Mouse (Mus musculus) forebrain, postnatal 0 days (tissue): ENCODE results near the gene Kank2. TPM values are rescaled to one million over a fixed set of nuclear protein-coding genes. Genes with fewer than 3 reads are reported as not detected.

Experiments
- ATAC-seq: fragments of 200-750 bp; cut with Nextera tagmentation; 2 replicates; pipeline ENCODE4 v1.8.0; 2017; ENCODE audit warnings: mild to moderate bottlenecking, moderate library complexity
- DNase-seq: peaks from one replicate; pipeline ENCODE4 v3.0.0-alpha.2; 2015
- H3K27ac ChIP-seq: fragments of 300-500 bp; sonication (generic); 2 replicates; pipeline ENCODE4 v1.5.1; 2014; ENCODE audit warnings: low read depth, mild to moderate bottlenecking, antibody characterized with exemption, low read length, moderate library complexity, mixed read lengths
- H3K27me3 ChIP-seq: fragments of 300-500 bp; sonication (generic); 2 replicates; pipeline ENCODE4 v1.6.1; 2014; ENCODE audit warnings: mild to moderate bottlenecking, low read length, mixed read lengths; ENCODE audit not compliant: insufficient read depth
- H3K36me3 ChIP-seq: fragments of 300-500 bp; sonication (generic); 2 replicates; pipeline ENCODE4 v1.6.1; 2014; ENCODE audit warnings: mild to moderate bottlenecking, moderate library complexity; ENCODE audit not compliant: insufficient read depth
- H3K4me1 ChIP-seq: fragments of 300-500 bp; sonication (generic); 2 replicates; pipeline ENCODE4 v1.6.1; 2014; ENCODE audit warnings: antibody characterized with exemption; ENCODE audit not compliant: insufficient read depth
- H3K4me2 ChIP-seq: fragments of 300-500 bp; sonication (generic); 2 replicates; pipeline ENCODE4 v1.6.1; 2014; ENCODE audit warnings: low read depth, mild to moderate bottlenecking, moderate library complexity
- H3K4me3 ChIP-seq: fragments of 300-500 bp; sonication (generic); 2 replicates; pipeline ENCODE4 v1.5.1; 2014; ENCODE audit warnings: low read depth, low read length, mixed read lengths
- H3K9ac ChIP-seq: fragments of 300-500 bp; sonication (generic); 2 replicates; pipeline ENCODE4 v1.6.1; 2014; ENCODE audit warnings: mild to moderate bottlenecking
- H3K9me3 ChIP-seq: fragments of 300-500 bp; sonication (generic); 2 replicates; pipeline ENCODE4 v1.6.1; 2016; ENCODE audit warnings: low read length
- CTCF ChIP-seq: sonication (generic); IDR thresholded peaks from 2 replicates; pipeline ENCODE4 v1.5.1; 2016; ENCODE audit warnings: antibody characterized with exemption, control low read depth, low read depth
- WGBS: fragments of 180-500 bp; shearing (Covaris S2); extraction: QIAGEN DNeasy Blood & Tissue Kit; methylation state at CpG from one replicate; pipeline ENCODE4 v1.1.7; 2014; 5-methylcytosine and 5-hydroxymethylcytosine counted together
- polyA plus RNA-seq: library from polyadenylated mRNA; unstranded; fragments of >200 nt; fragmentation: Nextera tagmentation; extraction: Ambion mirVana; gene quantifications from 2 replicates; pipeline ENCODE4 v1.2.1, GENCODE M21; 2015
- total RNA-seq: library from RNA; depleted of rRNA; stranded (reverse); fragments of >200 nt; gene quantifications from 2 replicates; pipeline ENCODE4 v1.2.3, GENCODE M21; 2014

Gene Kank2
- total and polyA plus RNA-seq, 2 experiments from 2014 or later = 2.3 to 12.4 TPM

- peaks cover 89% of the 10 kb centered on the region for H3K36me3 ChIP-seq
- no peaks in the 10 kb centered on the region for H3K4me1 ChIP-seq
- no peak overlapping the region for H3K4me3 ChIP-seq
- H3K4me2 ChIP-seq = no peak overlapping the region
- 95% methylated on average over 10 of the region's 10 CpGs for WGBS
- H3K27me3 ChIP-seq = no peaks in the 10 kb centered on the region
- H3K9ac ChIP-seq = no peak overlapping the region
- DNase-seq (no peak), ATAC-seq (no peak)
- no peaks in the 10 kb centered on the region for H3K9me3 ChIP-seq
- no peak for TF ChIP-seq CTCF
- no peak overlapping the region for H3K27ac ChIP-seq
Measured at GRCm38 (mm10) chr9:21737188-21737587, 61.4 kb downstream of the Kank2 start.

GRCm38 (mm10) chr9:21736580-21736979, 62.0 kb downstream of the Kank2 start:
- 74% methylated on average over 3 of the region's 3 CpGs for WGBS
- H3K9me3 ChIP-seq = no peaks in the 10 kb centered on the region
- no peak overlapping the region for H3K4me3 ChIP-seq
- H3K9ac ChIP-seq = no peak overlapping the region
- DNase-seq = no peak
- no peaks in the 10 kb centered on the region for H3K4me1 ChIP-seq
- H3K36me3 ChIP-seq = peaks cover 86% of the 10 kb centered on the region
- H3K27me3 ChIP-seq = no peaks in the 10 kb centered on the region
- no peak for TF ChIP-seq CTCF
- ATAC-seq = no peak
- H3K27ac ChIP-seq = no peak overlapping the region
- H3K4me2 ChIP-seq = no peak overlapping the region

GRCm38 (mm10) chr9:21735126-21735525, 63.4 kb downstream of the Kank2 start:
- H3K27me3 ChIP-seq = no peaks in the 10 kb centered on the region
- H3K9me3 ChIP-seq = no peaks in the 10 kb centered on the region
- no peak overlapping the region for H3K9ac ChIP-seq
- no peaks in the 10 kb centered on the region for H3K4me1 ChIP-seq
- no peak for ATAC-seq
- no peak for TF ChIP-seq CTCF
- DNase-seq = no peak
- H3K4me3 ChIP-seq = no peak overlapping the region
- no peak overlapping the region for H3K27ac ChIP-seq
- H3K36me3 ChIP-seq = peaks cover 79% of the 10 kb centered on the region
- no peak overlapping the region for H3K4me2 ChIP-seq
- 91% methylated on average over 14 of the region's 14 CpGs for WGBS

- 94% methylated on average over 7 of the region's 7 CpGs for WGBS
- H3K4me3 ChIP-seq = no peak overlapping the region
- no peak for TF ChIP-seq CTCF
- H3K9me3 ChIP-seq = no peaks in the 10 kb centered on the region
- no peak overlapping the region for H3K27ac ChIP-seq
- ATAC-seq (no peak), DNase-seq (no peak)
- H3K4me1 ChIP-seq = no peaks in the 10 kb centered on the region
- H3K27me3 ChIP-seq = no peaks in the 10 kb centered on the region
- H3K9ac ChIP-seq = no peak overlapping the region
- H3K4me2 ChIP-seq = no peak overlapping the region
- H3K36me3 ChIP-seq = peaks cover 68% of the 10 kb centered on the region
Measured at GRCm38 (mm10) chr9:21733989-21734388, 64.6 kb downstream of the Kank2 start.

GRCm38 (mm10) chr9:21733446-21733845, 65.1 kb downstream of the Kank2 start:
- Histone ChIP-seq H3K9ac (no peak overlapping the region), H3K9me3 (no peaks in the 10 kb centered on the region), H3K27ac (no peak overlapping the region), H3K4me1 (no peaks in the 10 kb centered on the region), H3K4me2 (no peak overlapping the region), H3K4me3 (no peak overlapping the region), H3K36me3 (peaks cover 62% of the 10 kb centered on the region), H3K27me3 (no peaks in the 10 kb centered on the region)
- no peak for DNase-seq
- 81% methylated on average over 17 of the region's 17 CpGs for WGBS
- ATAC-seq = no peak
- TF ChIP-seq CTCF = no peak

- Histone ChIP-seq H3K27me3 (no peaks in the 10 kb centered on the region), H3K9ac (no peak overlapping the region), H3K36me3 (peaks cover 51% of the 10 kb centered on the region), H3K4me2 (no peak overlapping the region), H3K27ac (no peak overlapping the region), H3K9me3 (no peaks in the 10 kb centered on the region), H3K4me3 (no peak overlapping the region), H3K4me1 (no peaks in the 10 kb centered on the region)
- no peak for ATAC-seq
- no peak for DNase-seq
- TF ChIP-seq CTCF = no peak
- WGBS = 94% methylated on average over 9 of the region's 9 CpGs
Measured at GRCm38 (mm10) chr9:21732288-21732687, 66.3 kb downstream of the Kank2 start.

- Histone ChIP-seq H3K36me3 (peaks cover 24% of the 10 kb centered on the region), H3K9me3 (no peaks in the 10 kb centered on the region), H3K27ac (no peak overlapping the region), H3K27me3 (no peaks in the 10 kb centered on the region), H3K4me2 (no peak overlapping the region), H3K4me3 (no peak overlapping the region), H3K4me1 (peaks cover 14% of the 10 kb centered on the region), H3K9ac (no peak overlapping the region)
- WGBS = 88% methylated on average over 7 of the region's 7 CpGs
- DNase-seq = no peak
- ATAC-seq = no peak
- TF ChIP-seq CTCF = no peak
Measured at GRCm38 (mm10) chr9:21729264-21729663, 69.3 kb downstream of the Kank2 start.
